Mouse (Mus musculus): ENCODE results near the gene Ndn.

DNA sequence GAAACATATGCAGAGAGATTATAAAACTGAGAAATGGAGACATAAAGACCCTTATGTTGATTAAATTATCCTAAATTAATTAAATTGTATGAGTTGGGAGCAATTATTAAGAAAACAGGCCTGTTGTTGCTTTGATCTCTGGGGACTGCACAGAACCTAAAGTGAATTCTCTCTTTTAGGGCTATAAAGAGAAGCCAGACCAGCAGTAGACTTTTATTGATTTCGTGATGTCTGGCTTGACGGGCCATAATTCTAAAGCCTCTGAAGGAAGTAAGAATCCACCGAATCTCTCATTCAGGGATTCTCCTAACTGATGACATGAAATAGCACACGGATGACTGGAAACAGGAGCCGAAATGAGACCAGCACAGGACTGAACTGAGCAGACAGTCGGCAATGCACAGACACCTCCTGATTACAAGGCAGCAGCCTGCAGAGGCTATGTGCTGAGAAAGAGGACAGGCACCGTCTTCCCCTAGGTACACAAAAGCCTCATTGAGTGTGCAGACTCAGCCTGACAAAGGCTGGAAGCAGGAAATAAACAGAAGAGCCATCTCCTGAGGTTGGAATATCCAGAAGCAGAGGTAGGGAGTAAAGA is 18.8 kb downstream of the Ndn start:
- TF ChIP-seq CTCF (IDR thresholded peaks at IDR 0.05; ENCODE audit: borderline replicate concordance, insufficient read depth, low read length) (no peak), POLR2A (IDR thresholded peaks at IDR 0.05; ENCODE audit: low read depth, low read length) (no peak)

All from embryonic fibroblast, embryonic 13.5 days (primary cell).